Mouse (Mus musculus): ENCODE data around the gene Slc17a3.

The Slc17a3 gene

GRCm38 (mm10) chr13:23839308-23839707 lies at the start of gene Slc17a3:
Gene Slc17a3, plus strand, starts transcription at chr13:23839434.
- DNase-seq: no peak

GRCm38 (mm10) chr13:23792520-23792919 lies 46.7 kb upstream of the Slc17a3 start:
- DNase-seq: peak; percentile 79

GRCm38 (mm10) chr13:23799405-23799804 lies 39.8 kb upstream of the Slc17a3 start:
- DNase-seq: peak; percentile 21

GRCm38 (mm10) chr13:23804532-23804931 lies 34.7 kb upstream of the Slc17a3 start:
- peak; percentile 6 for DNase-seq

- DNase-seq: peak; percentile 12
Measured at GRCm38 (mm10) chr13:23806422-23807052, 32.7 kb upstream of the Slc17a3 start, which contains the start of gene Slc17a2. Gene Slc17a2, plus strand, starts transcription at chr13:23806993.

GRCm38 (mm10) chr13:23816148-23816547 lies 23.1 kb upstream of the Slc17a3 start:
- peak; percentile 31 for DNase-seq

GRCm38 (mm10) chr13:23820179-23820940 lies 18.9 kb upstream of the Slc17a3 start:
- DNase-seq: no peak

- peak; percentile 4 for DNase-seq
Measured at GRCm38 (mm10) chr13:23822213-23822612, 17.0 kb upstream of the Slc17a3 start.

- DNase-seq: no peak
Measured at GRCm38 (mm10) chr13:23826606-23827005, 12.6 kb upstream of the Slc17a3 start.

GRCm38 (mm10) chr13:23833053-23833452 lies 6.2 kb upstream of the Slc17a3 start:
- peak; percentile 53 for DNase-seq

GRCm38 (mm10) chr13:23834836-23835235 lies 4.4 kb upstream of the Slc17a3 start:
- DNase-seq: no peak

- no peak for DNase-seq
Measured at GRCm38 (mm10) chr13:23836630-23837029, 2.6 kb upstream of the Slc17a3 start.

GRCm38 (mm10) chr13:23845851-23846250 lies 6.6 kb downstream of the Slc17a3 start:
- no peak for DNase-seq

- no peak for DNase-seq
Measured at GRCm38 (mm10) chr13:23849299-23849698, 10.1 kb downstream of the Slc17a3 start.

GRCm38 (mm10) chr13:23856401-23856800 lies 17.2 kb downstream of the Slc17a3 start:
- DNase-seq: no peak

- no peak for DNase-seq
Measured at GRCm38 (mm10) chr13:23861815-23862214, 22.6 kb downstream of the Slc17a3 start.

- DNase-seq: peak; percentile 28
Measured at GRCm38 (mm10) chr13:23864711-23865110, 25.5 kb downstream of the Slc17a3 start.

- peak; percentile 6 for DNase-seq
Measured at GRCm38 (mm10) chr13:23866086-23866710, 27.0 kb downstream of the Slc17a3 start.

- no peak for DNase-seq
Measured at GRCm38 (mm10) chr13:23867000-23867399, 27.8 kb downstream of the Slc17a3 start.

- no peak for DNase-seq
Measured at GRCm38 (mm10) chr13:23867405-23867804, 28.2 kb downstream of the Slc17a3 start, which contains the start of gene Slc17a1. Gene Slc17a1, plus strand, starts transcription at chr13:23867750.

- no peak for DNase-seq
Measured at GRCm38 (mm10) chr13:23868790-23869533, 29.7 kb downstream of the Slc17a3 start.

GRCm38 (mm10) chr13:23869996-23870395 lies 30.8 kb downstream of the Slc17a3 start:
- no peak for DNase-seq

- DNase-seq: no peak
Measured at GRCm38 (mm10) chr13:23873141-23873540, 33.9 kb downstream of the Slc17a3 start.
